Mouse (Mus musculus) urinary bladder, postnatal 36 days (tissue): ENCODE measurements around the gene 4930402H24Rik.
"Not testable (repeated sequence)": the region's sequence is repeated elsewhere in the genome, so short reads cannot be mapped to it uniquely, and the experiment has no call there.

Experiments used
- DNase-seq, 2 experiments: peaks; one replicate each; pipeline ENCODE4 v3.0.0; 2022; ENCODE audit warnings: low spot score in 2 of 2, mixed read lengths in 1 of 2

4930402H24Rik gene

DNA sequence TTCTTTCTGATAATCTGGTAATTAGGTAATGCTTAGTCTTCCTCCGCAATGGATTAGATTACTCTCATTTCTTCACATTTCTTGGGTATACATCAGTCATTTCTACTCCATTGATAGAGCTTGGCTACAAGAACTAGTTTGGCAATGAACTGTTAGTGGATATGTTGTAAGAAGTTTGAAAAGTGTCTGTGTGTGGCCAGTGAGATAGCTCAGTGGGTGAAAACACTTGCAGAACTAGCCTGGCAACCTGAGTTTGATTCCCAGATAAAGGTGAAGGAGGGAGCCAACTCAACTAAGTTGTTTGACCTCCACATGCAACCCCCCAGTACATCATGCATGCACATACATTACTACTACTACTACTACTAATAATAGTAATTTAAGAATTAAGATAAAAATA, 53.2 kb downstream of the 4930402H24Rik start:
- DNase-seq, result peak in 1 of 2 experiments; percentile 45

- no peak for DNase-seq
Observed at GRCm38 (mm10) chr2:130851363-130852246, 54.6 kb downstream of the 4930402H24Rik start.

GRCm38 (mm10) chr2:130849688-130850087, 56.5 kb downstream of the 4930402H24Rik start:
- DNase-seq, result no peak

DNA sequence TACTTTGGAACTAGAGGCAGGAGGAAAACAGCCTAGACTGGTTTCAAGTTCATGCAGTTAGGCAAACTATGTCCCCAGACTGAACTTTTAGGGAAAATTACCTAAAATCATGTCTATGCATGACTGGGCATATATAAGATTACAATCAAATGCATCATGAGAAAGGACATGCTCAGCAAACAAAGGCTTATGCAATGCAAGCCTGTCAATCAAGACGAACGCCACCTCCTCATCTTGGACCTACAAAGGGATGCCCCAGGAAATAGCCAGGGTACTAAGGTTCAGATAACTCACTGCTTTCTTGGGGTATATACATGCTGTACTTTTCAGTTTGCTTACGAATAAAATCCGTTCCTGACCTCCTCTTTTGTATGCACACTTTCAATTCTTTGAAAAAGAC, 57.9 kb downstream of the 4930402H24Rik start:
- DNase-seq, result peak in 1 of 2 experiments; percentile 43

GRCm38 (mm10) chr2:130843623-130844022, 62.6 kb downstream of the 4930402H24Rik start:
- DNase-seq, result no peak

GRCm38 (mm10) chr2:130840846-130841245, 65.4 kb downstream of the 4930402H24Rik start:
- no peak for DNase-seq

DNA sequence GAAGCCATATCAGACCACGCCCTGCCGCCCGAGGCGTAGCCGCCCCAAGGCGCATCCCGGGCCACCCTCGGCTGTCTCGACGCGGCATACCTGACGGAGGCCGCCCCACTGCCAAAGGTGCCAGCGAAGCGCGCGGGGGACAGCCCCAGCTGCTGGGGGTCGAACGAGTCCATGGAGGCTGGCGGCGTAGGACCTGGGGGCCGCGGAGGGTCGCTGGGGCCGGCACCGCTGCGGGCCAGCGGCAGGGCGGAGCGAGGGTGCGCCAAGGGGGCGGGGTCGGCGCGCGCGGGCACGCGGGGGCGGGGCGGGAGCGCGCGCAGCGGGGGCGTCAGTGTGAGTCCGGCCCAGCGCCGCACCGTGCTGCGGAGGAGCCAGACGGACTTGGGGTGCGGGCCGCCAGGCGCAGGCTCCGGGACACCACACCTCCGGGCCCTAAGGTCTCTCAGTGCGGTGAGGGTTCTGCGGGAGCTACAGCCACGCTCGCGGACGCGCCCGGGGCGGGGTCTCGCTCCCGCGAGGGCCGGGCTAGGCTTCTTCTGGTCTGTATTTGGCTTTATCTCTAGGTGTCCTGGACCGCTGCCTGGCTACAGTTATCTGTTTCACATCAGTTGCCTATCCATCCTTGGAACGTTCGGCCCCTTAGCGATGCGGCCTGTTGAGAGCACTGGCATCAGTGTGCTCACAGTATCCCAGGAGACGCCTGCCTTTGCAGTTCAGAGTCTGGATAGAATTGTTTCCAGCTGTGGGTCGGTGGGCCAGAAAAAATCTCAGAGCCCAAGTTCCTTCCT, 66.1 kb downstream of the 4930402H24Rik start:
- peak; percentile 71 to 80 for DNase-seq

GRCm38 (mm10) chr2:130839528-130839873, 66.7 kb downstream of the 4930402H24Rik start:
- no peak for DNase-seq

DNA sequence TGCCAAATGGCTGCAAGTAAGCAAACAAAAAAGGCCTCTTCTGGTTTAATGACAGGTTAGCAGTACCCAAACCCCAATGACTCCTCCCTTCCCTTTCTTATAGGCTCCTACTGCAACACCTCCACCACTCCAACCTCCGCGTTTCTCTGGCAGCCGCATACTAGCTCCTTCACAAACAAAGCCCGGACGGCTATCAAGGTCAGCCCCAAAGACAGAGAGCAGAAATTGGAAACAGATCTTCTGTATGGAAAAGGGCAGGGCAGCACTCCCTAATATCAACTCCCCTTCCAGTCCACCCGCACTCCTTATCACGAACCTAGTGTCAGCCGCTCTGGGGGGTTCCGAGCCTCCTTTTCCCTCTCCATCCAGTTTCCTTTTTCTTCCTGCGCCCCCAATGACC, 67.1 kb downstream of the 4930402H24Rik start:
- peak in 1 of 2 experiments; percentile 36 for DNase-seq

DNA sequence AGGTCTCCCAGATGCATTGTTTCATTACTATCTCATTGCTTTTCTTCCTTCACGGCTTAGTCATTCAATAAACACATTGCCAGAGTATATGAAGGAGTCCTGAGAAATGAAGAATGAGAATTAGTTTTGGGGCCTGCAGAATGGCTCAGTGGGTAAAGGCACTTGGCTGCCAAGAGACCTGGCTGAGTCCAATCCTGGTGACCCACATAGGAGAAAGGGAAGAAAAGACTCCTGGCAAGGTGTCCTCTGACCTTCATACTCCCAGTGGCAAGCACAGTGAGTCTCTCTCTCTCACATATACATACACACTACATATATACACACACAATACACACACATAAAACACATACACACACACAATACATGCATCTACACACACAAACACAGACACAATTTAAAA, 68.1 kb downstream of the 4930402H24Rik start:
- no peak for DNase-seq

DNA sequence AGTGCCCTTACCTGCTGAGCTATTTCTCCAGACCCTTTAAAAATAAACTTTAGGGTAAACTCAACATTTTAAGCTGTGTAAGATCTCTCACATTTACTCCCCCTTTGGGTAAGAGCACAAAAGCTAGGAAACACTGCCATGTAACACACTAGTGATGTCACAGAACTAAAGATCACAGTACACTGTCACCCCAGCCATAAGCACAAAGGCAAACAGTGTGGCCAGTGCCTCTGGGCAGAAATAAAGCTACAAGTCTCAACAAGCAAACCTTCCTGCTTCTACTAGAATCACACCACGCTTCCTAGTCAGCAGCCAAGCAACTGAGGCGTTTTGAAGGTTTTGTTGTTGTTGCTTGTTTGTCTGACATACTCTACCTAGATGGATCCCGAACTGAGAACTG, 72.5 kb downstream of the 4930402H24Rik start:
- DNase-seq, result peak in 1 of 2 experiments; percentile 30

DNA sequence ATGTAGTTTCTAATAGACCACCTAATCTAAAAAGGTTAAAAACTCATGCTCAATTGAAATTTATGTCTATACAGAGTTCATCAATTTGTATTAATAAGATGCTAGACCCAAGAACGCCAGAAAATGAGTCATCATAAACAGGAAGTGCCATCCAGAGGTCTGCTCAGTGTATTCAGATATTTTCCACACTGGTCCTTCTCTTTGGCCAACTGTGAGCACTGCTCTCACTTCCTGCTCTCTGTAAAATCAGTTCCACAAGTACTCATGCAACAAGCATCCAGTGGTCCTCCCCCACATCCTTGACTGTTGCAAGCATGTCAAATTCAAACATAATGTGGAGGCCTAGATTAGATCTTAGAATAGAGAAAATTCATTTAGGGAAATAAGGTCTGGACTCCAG, 73.6 kb downstream of the 4930402H24Rik start:
- DNase-seq, result no peak

DNA sequence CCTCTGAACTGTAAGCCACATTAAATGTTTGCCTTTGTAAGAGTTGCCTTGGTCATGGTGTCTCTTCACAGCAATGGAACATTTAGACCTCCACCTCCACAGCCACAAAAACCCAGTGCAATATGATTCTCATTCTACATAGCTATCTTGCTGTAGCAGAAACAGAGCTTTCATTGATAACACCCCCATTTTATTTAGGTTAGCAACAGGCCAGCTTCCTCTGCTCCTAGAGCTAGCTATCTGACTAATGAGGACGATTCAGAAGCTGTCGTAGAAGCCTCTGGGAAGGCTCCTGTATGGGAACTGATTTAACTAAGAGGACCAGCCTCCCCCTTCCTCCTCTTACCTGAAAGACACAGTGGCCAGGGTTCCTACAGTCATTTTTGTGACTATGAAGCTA, 74.2 kb downstream of the 4930402H24Rik start:
- DNase-seq, result no peak

DNA sequence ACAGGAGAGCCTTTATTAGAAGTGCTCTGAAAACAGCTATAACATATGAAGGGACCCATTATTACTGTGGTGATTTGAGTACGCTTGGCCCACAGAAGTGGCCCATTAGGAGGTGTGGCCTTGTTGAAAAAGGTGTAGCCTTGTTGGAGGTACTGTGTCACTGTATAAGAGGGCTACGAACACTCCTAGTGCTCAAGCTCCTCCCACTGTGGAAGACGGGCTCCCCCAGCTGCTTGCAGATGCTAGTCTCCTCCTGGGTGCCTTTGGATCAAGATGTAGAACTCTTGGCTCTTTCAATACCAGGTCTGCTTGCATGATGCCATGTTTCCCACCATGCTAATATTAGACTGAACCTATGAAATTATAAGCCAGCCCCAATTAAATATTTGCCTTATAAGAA, 76.0 kb downstream of the 4930402H24Rik start:
- no peak for DNase-seq

GRCm38 (mm10) chr2:130829496-130829895, 76.7 kb downstream of the 4930402H24Rik start:
- DNase-seq, result no peak

DNA sequence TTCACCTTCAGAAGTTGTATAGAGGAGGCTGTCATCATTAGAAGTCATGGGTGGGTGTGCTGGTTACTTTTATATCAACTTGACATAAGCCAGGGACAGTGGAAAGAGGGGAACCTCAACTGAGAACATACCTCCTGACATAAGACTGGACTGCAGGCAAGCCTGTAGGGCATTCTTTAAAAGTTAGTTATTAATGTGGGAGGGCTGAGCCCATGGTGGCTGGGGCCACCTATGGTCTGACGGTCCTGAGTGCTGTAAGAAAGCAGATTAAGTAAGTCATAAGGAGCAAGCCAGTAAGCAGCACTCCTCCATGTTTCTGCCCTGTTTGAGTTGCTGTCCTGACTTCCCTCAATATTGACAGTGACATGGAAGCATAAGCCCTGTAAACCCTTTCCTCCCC, 77.5 kb downstream of the 4930402H24Rik start:
- DNase-seq, result no peak

DNA sequence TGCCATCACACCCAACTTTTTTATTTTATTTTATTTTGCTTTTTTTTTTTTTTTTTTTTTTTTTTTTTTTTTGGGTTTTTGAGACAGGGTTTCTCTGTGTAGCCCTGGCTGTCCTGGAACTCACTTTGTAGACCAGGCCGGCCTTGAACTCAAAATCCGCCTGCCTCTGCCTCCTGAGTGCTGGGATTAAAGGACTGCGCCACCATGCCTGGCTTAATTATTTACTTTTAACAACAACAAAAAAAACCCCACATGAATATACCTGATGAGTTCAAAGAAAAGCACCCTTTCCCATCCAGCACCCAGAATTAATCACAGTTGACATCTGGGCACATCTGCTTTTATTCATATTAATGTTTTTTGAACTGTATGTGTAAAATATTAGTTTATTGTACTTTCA, 78.1 kb downstream of the 4930402H24Rik start:
- not testable (repeated sequence) for DNase-seq

- peak in 1 of 2 experiments; percentile 61 for DNase-seq
Observed at GRCm38 (mm10) chr2:130827410-130827809, 78.8 kb downstream of the 4930402H24Rik start.

GRCm38 (mm10) chr2:130818838-130819647, 87.2 kb downstream of the 4930402H24Rik start:
- no peak for DNase-seq

DNA sequence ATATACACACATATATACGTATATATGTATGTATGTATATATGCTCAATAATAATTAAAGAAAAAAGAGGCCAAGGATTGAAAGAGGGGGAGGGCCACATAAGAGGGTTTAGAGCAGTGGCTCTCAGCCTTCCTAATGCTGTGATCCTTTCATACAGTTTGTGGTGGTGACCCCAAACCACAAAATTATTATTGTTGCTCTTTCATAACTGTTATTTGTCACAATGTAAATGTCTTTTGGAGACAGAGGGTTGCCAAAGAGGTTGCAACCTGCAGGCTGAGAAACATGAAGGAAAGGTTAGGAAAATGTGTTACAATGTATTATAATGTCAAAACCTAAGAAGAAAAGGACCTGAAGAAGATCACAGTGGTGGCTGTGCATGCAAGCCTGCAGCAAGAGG, 88.3 kb downstream of the 4930402H24Rik start:
- DNase-seq, result no peak

- DNase-seq, result no peak
Observed at GRCm38 (mm10) chr2:130816205-130816604, 90.0 kb downstream of the 4930402H24Rik start.

DNA sequence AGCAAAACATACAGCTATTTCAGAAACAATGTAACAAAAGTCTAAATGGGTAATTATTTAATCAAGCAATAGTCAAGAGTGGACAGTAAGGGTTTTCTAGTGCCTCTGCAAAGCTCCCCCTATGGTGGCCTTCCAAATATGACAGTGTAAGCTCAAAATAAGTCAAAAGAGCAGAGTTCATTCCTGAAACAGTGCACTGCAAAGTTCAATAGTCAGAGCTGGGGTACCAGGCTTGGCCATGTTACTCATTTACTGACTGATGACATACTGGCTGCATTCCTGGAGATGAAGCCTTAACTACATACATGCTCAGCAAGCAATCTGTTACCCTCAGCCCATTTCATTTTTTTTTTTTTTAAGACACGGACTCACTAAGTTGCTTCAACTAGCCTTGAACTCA, 91.7 kb downstream of the 4930402H24Rik start:
- DNase-seq, result no peak
